Mouse (Mus musculus) E14TG2a.4 (cell line): ENCODE results near the gene Tmem100.

Experiments
- CTCF ChIP-seq: conservative IDR thresholded peaks from 2 replicates; pipeline ENCODE4 v1.5.1; 2014; ENCODE audit warnings: low read length
- NANOG ChIP-seq: IDR thresholded peaks from 2 replicates; pipeline ENCODE4 v1.6.1; 2014; ENCODE audit warnings: borderline replicate concordance, low read length, mixed read lengths
- POU5F1 ChIP-seq: IDR thresholded peaks from 2 replicates; pipeline ENCODE4 v1.6.1; 2014; ENCODE audit warnings: low read length, borderline replicate concordance

DNA sequence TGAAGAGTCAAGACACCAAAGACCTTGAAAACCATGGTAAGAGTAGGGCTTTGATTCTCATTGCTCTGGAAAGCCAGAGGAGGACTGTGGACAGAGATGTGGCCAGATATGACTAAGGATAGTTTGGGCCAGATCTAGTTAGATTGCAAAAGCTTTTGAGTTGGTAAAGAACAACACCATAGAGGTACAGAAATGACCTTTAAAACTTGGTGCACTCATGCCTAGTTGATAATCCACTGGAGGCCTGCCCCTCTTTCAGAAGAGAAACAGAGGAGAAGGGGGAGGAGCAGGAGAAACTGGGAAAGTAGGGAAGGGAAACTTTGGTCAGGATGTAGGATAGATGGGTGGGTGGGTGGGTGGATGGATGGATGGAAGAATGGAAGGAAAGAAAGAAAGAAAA lies 38.5 kb upstream of the Tmem100 start:
- TF ChIP-seq CTCF: no peak
- no peak for TF ChIP-seq POU5F1
- TF ChIP-seq NANOG: no peak
